Mouse (Mus musculus) heart, adult 18-20 months (tissue): ENCODE results near the gene Adam29. TPM values are rescaled to one million over a fixed set of nuclear protein-coding genes. Genes with fewer than 3 reads are reported as not detected.

ENCODE experiments used
- DNase-seq, 2 experiments: peaks; one replicate each; pipeline ENCODE4 v3.0.0; 2021 to 2022; ENCODE audit warnings: mixed read lengths in 1 of 2
- long read RNA-seq, 2 experiments: library from polyadenylated mRNA; stranded (forward); transcript quantifications; one replicate each; pipeline ENCODE4 v2.0.0; 2021
- total RNA-seq, 2 experiments: library from RNA; stranded (reverse); gene quantifications; 2 replicates each; pipeline ENCODE4 v1.2.3; 2021

Gene Adam29
- total RNA-seq, result not detected
- long read RNA-seq, experiment 1, result 0 reads
- long read RNA-seq, experiment 2, result 0 reads

GRCm38 (mm10) chr8:55906848-55907247 lies at the start of gene Adam29:
Gene Adam29 (minus strand): TSS chr8:55906948.
- no peak for DNase-seq

- DNase-seq, result no peak
These were observed 33.8 kb upstream of the Adam29 start for GRCm38 (mm10) chr8:55940526-55940880.

GRCm38 (mm10) chr8:55939870-55940525 lies 33.2 kb upstream of the Adam29 start, which contains the start of gene Glra3:
Gene Glra3 (plus strand): TSS chr8:55940460.
- DNase-seq, result no peak

Other genes with a start within 250 kb of the Adam29 start
- gene Glra3, start 33.5 kb upstream of the Adam29 start, total RNA-seq, result not detected